Mouse (Mus musculus) liver, embryonic 15.5 days (tissue): Measurements from ENCODE around the gene Themis2. TPM values are rescaled to one million over a fixed set of nuclear protein-coding genes. Genes with fewer than 3 reads are reported as not detected.
"Not testable (repeated sequence)": the region's sequence is repeated elsewhere in the genome, so short reads cannot be mapped to it uniquely, and the experiment has no call there.

Experiments used
- ATAC-seq: fragments of 200-750 bp; cut with Nextera tagmentation; 2 replicates; pipeline ENCODE4 v1.8.0; 2017; ENCODE audit warnings: moderate number of reproducible peaks, mild to moderate bottlenecking, moderate library complexity; ENCODE audit not compliant: insufficient read depth
- H3K27ac ChIP-seq: fragments of 300-500 bp; sonication (generic); replicated peaks from 2 replicates; pipeline ENCODE4 v1.5.1; 2015; ENCODE audit warnings: mild to moderate bottlenecking, inconsistent platforms
- H3K27me3 ChIP-seq: fragments of 300-500 bp; sonication (generic); 2 replicates; pipeline ENCODE4 v1.6.1; 2015; ENCODE audit warnings: mild to moderate bottlenecking, inconsistent platforms
- H3K36me3 ChIP-seq: fragments of 300-500 bp; sonication (generic); replicated peaks from 2 replicates; pipeline ENCODE4 v1.6.1; 2015; ENCODE audit warnings: moderate library complexity, mild to moderate bottlenecking, inconsistent platforms
- H3K4me1 ChIP-seq: fragments of 300-500 bp; sonication (generic); replicated peaks from 2 replicates; pipeline ENCODE4 v1.6.1; 2015; ENCODE audit warnings: inconsistent platforms
- H3K4me2 ChIP-seq: fragments of 300-500 bp; sonication (generic); 2 replicates; pipeline ENCODE4 v1.6.1; 2015; ENCODE audit warnings: moderate library complexity, mild to moderate bottlenecking, inconsistent platforms
- H3K4me3 ChIP-seq: fragments of 300-500 bp; sonication (generic); replicated peaks from 2 replicates; pipeline ENCODE4 v1.5.1; 2015; ENCODE audit warnings: mild to moderate bottlenecking, inconsistent platforms
- H3K9ac ChIP-seq: fragments of 300-500 bp; sonication (generic); 2 replicates; pipeline ENCODE4 v1.6.1; 2015; ENCODE audit warnings: moderate library complexity, mild to moderate bottlenecking, inconsistent platforms
- H3K9me3 ChIP-seq: fragments of 300-500 bp; sonication (generic); replicated peaks from 2 replicates; pipeline ENCODE4 v1.6.1; 2016; ENCODE audit warnings: inconsistent platforms
- WGBS: fragments of 180-500 bp; shearing (Covaris S2); methylation state at CpG from one replicate; pipeline ENCODE4 v1.1.7; 2015; ENCODE audit warnings: mixed read lengths; ENCODE audit not compliant: insufficient replicate concordance; 5-methylcytosine and 5-hydroxymethylcytosine counted together
- polyA plus RNA-seq: library from polyadenylated mRNA; unstranded; fragments of >200 nt; fragmentation: Nextera tagmentation; extraction: Ambion mirVana; gene quantifications from 2 replicates; pipeline ENCODE4 v1.2.1, GENCODE M21; 2015

Gene Themis2
- polyA plus RNA-seq, 1 experiment from 2014 or later: 2.8 TPM

DNA sequence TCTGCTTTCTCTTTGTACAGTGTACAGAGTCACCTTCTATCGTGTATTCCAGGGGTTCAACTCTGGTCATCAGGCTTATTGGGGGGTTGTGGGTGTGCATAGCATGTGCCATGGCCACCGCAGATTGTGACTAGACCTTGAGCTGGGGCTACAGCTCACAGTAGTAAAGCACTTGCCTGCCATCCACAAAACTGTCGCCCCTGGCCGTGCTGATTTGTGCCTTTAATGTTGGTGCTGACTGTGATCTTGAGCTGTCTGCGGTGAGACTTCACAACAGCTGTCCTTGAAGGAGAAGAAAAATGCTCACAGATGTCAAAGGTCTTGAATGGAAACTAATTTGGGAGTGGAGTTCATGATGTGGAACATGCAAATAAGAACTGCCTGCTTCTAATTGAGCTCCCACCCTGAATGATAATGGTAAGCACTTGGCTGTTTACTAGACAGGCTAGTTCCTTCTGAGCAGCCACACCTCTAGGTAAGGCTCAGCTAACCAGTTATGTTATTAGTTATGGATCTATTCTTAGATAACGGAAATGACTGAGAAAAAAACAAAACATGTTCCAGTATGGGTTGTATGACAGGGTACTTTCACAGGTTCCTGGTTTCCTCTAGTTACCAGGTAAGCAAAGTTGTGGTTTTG lies 17.5 kb downstream of the Themis2 start:
- H3K9ac ChIP-seq: no peak overlapping the region
- ATAC-seq: no peak
- H3K27me3 ChIP-seq: no peaks in the 10 kb centered on the region
- H3K4me1 ChIP-seq: 0 out of 2 replicates have a peak, but pooled peaks cover 6% of the 10 kb centered on the region
- H3K36me3 ChIP-seq: peaks cover 67% of the 10 kb centered on the region
- no peaks in the 10 kb centered on the region for H3K9me3 ChIP-seq
- no peak overlapping the region for H3K4me2 ChIP-seq
- no peak overlapping the region for H3K27ac ChIP-seq
- WGBS: 89% methylated on average over 6 of the region's 6 CpGs
- H3K4me3 ChIP-seq: no peak overlapping the region

DNA sequence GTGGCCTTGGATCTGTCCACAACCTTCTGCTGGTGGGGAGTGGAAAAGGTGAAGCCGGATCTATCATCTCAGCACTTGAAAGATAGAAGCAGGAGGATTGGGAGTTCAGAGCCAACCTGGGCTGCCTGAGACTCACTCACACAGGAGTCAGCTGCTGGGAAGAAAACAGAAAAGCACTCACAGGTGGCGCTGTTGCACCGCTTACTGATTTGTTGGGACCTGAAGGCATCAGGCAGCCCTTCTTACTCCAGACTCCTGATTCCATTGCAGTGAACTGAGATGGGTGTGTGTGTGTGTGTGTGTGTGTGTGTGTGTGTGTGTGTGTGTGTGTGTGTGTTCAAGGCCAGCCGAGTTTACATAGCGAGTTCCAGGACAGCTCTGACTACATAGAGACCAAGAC lies 19.4 kb downstream of the Themis2 start:
- Histone ChIP-seq H3K4me2 (no peak overlapping the region), H3K36me3 (peaks cover 86% of the 10 kb centered on the region), H3K9ac (no peak overlapping the region), H3K4me1 (0 out of 2 replicates have a peak, but pooled peaks cover 6% of the 10 kb centered on the region), H3K27ac (no peak overlapping the region), H3K4me3 (no peak overlapping the region), H3K9me3 (no peaks in the 10 kb centered on the region), H3K27me3 (no peaks in the 10 kb centered on the region)
- WGBS: 80% methylated on average over 5 of the region's 5 CpGs
- no peak for ATAC-seq

GRCm38 (mm10) chr4:132774905-132775304 lies 21.3 kb downstream of the Themis2 start:
- Histone ChIP-seq H3K27me3 (no peaks in the 10 kb centered on the region), H3K4me2 (no peak overlapping the region), H3K27ac (no peak overlapping the region), H3K4me3 (no peak overlapping the region), H3K4me1 (peaks cover 9% of the 10 kb centered on the region; the same call in 1 of the 2 replicates), H3K9ac (no peak overlapping the region), H3K36me3 (peaks cover 98% of the 10 kb centered on the region), H3K9me3 (no peaks in the 10 kb centered on the region)
- ATAC-seq: no peak
- WGBS: 73% methylated on average over 3 of the region's 3 CpGs

DNA sequence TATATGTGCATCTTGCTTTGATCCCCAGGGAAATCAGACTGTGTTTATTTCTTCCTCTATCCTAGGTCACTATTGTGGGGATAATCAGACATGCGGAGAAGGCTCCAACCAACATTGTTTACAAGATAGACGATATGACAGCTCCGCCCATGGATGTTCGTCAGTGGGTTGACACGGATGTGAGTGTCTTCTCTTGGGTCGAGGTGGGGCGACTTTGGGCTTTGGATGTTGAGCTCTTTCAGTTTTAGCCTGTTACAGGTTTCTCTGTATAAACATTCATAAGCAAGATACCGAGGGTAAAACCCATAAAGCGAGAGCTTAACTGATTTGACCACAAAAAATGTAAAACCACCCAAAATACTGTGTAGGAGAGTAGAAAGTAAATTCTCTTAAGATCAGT lies 24.4 kb downstream of the Themis2 start:
- WGBS: 77% methylated on average over 9 of the region's 9 CpGs

DNA sequence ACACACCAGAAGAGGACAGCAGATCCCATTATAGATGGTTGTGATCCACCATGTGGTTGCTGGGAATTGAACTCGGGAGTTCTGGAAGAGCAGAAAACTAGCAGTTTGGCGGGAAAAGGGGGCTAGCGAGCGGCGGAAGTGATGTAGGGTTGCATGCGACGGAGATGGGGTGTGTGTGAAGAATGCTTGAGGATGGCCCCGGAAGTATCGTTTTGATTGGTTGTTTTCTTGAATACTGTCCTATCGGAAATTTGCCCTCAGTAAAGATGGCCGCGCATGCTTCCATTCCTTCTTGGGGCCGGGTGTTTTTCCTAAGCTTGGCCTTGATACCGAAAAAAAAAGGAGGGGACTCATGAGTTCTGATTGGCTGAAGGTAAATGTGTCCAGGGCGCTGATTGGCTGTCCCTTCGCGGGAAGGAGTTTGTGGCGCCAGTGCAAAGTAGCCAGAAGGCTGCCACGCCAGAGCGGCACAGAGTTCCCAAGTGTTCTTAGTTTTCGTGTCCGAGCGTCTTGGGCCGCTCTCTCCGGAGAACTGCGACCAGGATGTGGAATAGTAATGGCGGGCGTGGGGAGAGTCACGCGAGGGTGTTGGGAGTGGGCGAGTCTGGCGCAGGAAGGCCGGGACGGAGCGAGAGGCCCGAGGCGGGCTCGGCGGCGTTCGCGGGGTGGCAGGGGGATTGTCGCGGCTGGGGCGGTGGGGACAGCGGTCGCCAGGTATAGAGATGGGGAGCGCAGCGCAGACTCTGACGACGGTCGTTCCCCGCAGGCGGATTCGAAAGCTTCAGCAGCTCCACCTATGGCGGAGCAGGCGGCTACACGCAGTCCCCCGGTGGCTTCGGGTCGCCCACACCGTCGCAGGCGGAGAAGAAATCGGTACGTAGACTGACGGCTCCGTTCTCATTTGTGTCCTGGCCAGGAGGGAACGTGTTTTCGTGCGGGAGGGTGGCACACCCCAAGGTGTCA lies 28.0 kb downstream of the Themis2 start, which contains the start of gene Rpa2:
Gene Rpa2, plus strand, starts transcription at position 419 of the 963 bp plus-strand sequence.
- no peaks in the 10 kb centered on the region for H3K27me3 ChIP-seq
- ATAC-seq: peak; percentile 94
- under 1% methylated on average over 71 of the region's 71 CpGs for WGBS
- H3K27ac ChIP-seq: peak within 1 kb of the TSS; percentile 84
- H3K36me3 ChIP-seq: peaks cover 40% of the 10 kb centered on the region
- peak within 1 kb of the TSS; percentile 85 for H3K4me2 ChIP-seq
- H3K4me3 ChIP-seq: peak within 1 kb of the TSS; percentile 95
- H3K4me1 ChIP-seq: peaks cover 32% of the 10 kb centered on the region
- peak within 1 kb of the TSS; percentile 89 for H3K9ac ChIP-seq
- no peaks in the 10 kb centered on the region for H3K9me3 ChIP-seq

More for the DNA sequence above, 24.4 kb downstream of the Themis2 start:
- no peak overlapping the region for H3K9ac ChIP-seq
- peaks cover 76% of the 10 kb centered on the region for H3K36me3 ChIP-seq
- no peak overlapping the region for H3K27ac ChIP-seq
- no peak for ATAC-seq
- peaks cover 32% of the 10 kb centered on the region for H3K4me1 ChIP-seq
- H3K4me2 ChIP-seq: no peak overlapping the region
- H3K9me3 ChIP-seq: no peaks in the 10 kb centered on the region
- H3K27me3 ChIP-seq: no peaks in the 10 kb centered on the region
- H3K4me3 ChIP-seq: no peak overlapping the region

DNA sequence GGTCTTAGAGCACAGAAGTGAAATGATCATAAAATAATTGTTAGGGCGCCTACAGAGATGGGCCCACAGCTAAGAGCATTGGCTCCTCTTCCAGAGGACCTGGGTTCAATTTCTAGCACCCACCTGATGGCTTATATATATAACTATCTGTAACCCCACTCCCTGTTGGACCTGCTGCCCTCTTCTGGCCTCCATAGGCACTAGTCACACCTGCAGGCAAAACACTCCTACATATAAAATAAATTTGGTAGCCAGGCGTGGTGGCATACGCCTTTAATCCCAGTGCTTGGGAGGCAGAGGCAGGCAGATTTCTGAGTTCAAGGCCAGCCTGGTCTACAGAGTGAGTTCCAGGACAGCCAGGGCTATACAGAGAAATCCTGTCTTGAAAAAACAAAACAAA lies 33.1 kb downstream of the Themis2 start:
- WGBS: 60% methylated on average over 3 of the region's 3 CpGs
- H3K27ac ChIP-seq, H3K4me2 ChIP-seq, H3K36me3 ChIP-seq, H3K4me3 ChIP-seq, H3K9me3 ChIP-seq, H3K9ac ChIP-seq, ATAC-seq: not testable (repeated sequence)
- Histone ChIP-seq H3K4me1 (peaks cover 18% of the 10 kb centered on the region), H3K27me3 (peaks cover 19% of the 10 kb centered on the region)

DNA sequence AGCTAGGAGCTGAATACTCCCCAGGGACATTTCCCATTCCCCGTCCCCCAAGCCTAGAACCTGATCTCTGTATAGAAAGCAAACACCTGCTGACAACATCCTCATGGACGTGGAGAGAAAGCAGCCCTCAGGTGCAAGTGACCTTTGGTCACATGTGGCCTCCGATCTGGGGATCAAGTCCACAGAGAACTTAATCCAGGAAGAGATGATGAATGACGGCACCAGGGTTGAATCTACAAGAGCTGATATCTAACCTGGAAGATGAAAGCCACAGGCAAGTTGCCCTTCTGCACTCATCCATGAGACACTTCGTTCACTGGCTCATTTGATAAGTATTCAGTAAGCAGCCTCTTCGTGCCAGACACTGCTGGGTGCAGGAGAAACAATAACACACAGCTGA lies 33.6 kb downstream of the Themis2 start:
- no peak overlapping the region for H3K4me2 ChIP-seq
- H3K4me3 ChIP-seq: no peak overlapping the region
- ATAC-seq: no peak
- H3K9ac ChIP-seq: no peak overlapping the region
- H3K9me3 ChIP-seq: no peaks in the 10 kb centered on the region
- H3K27me3 ChIP-seq: peaks cover 24% of the 10 kb centered on the region
- WGBS: 65% methylated on average over 6 of the region's 6 CpGs
- peaks cover 16% of the 10 kb centered on the region for H3K4me1 ChIP-seq
- no peaks in the 10 kb centered on the region for H3K36me3 ChIP-seq
- H3K27ac ChIP-seq: no peak overlapping the region

DNA sequence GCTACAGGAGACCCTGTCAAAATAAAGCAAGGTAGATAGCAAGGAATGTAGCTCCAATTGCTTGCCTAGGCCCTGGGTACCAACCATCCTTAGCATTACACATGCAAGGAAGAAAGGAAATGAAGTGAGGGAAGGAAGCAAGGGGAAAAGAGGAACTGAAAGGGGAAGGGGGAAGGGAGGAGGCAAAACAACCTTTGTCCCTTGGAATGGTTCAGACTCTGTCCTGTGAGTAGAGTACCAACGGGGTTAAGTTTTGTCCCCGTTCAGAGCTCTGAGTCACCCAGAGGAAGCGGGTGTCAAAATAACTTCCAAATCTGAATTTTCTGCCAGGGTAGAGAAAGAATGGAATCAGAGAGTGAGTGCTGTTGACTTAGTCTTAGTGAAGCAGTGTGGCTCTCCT lies 35.9 kb downstream of the Themis2 start:
- H3K9me3 ChIP-seq: no peaks in the 10 kb centered on the region
- 23% methylated on average over 3 of the region's 3 CpGs for WGBS
- no peak overlapping the region for H3K27ac ChIP-seq
- no peak overlapping the region for H3K4me3 ChIP-seq
- 0 out of 2 replicates have a peak overlapping the region, but pooled peaks have one; percentile 3 for H3K4me2 ChIP-seq
- peaks cover 47% of the 10 kb centered on the region for H3K27me3 ChIP-seq
- H3K9ac ChIP-seq: no peak overlapping the region
- no peaks in the 10 kb centered on the region for H3K36me3 ChIP-seq
- ATAC-seq: no peak
- H3K4me1 ChIP-seq: peaks cover 15% of the 10 kb centered on the region

- no peak overlapping the region for H3K27ac ChIP-seq
- ATAC-seq: no peak
- no peaks in the 10 kb centered on the region for H3K36me3 ChIP-seq
- H3K9me3 ChIP-seq: no peaks in the 10 kb centered on the region
- H3K27me3 ChIP-seq: peaks cover 54% of the 10 kb centered on the region
- 0 out of 2 replicates have a peak overlapping the region, but pooled peaks have one; percentile 62 for H3K4me2 ChIP-seq
- no peak overlapping the region for H3K4me3 ChIP-seq
- no peak overlapping the region for H3K9ac ChIP-seq
- WGBS: 61% methylated on average over 7 of the region's 7 CpGs
- H3K4me1 ChIP-seq: peaks cover 15% of the 10 kb centered on the region
Measured at GRCm38 (mm10) chr4:132757633-132758351, 38.4 kb downstream of the Themis2 start.

- WGBS: 1% methylated on average over 22 of the region's 22 CpGs
- H3K9me3 ChIP-seq: no peaks in the 10 kb centered on the region
- peaks cover 54% of the 10 kb centered on the region for H3K27me3 ChIP-seq
- peaks cover 15% of the 10 kb centered on the region for H3K4me1 ChIP-seq
- no peak within 1 kb of the TSS for H3K27ac ChIP-seq
- H3K9ac ChIP-seq: no peak within 1 kb of the TSS
- H3K4me2 ChIP-seq: peak within 1 kb of the TSS; percentile 62
- no peaks in the 10 kb centered on the region for H3K36me3 ChIP-seq
- ATAC-seq: no peak
- peak within 1 kb of the TSS; percentile 44 for H3K4me3 ChIP-seq
Measured at GRCm38 (mm10) chr4:132756974-132757373, 39.2 kb downstream of the Themis2 start, which contains the start of gene Smpdl3b. Smpdl3b (minus strand) TSS chr4:132757252.
